Mouse (Mus musculus): Measurements from ENCODE around the gene Srp9. TPM values are rescaled to one million over a fixed set of nuclear protein-coding genes. Genes with fewer than 3 reads are reported as not detected.
A peak's percentile ranks its signal among the peaks of the same experiment; 100 is the strongest.

The Srp9 gene
- total and polyA plus RNA-seq, 2 experiments from 2014 or later = 65.0 to 147 TPM

GRCm38 (mm10) chr1:182096707-182097106 lies 27.8 kb upstream of the Srp9 start:
- H3K27me3 ChIP-seq (ENCODE audit: control insufficient read depth, insufficient read depth, low read length) = no peaks in the 10 kb centered on the region
- H3K27ac ChIP-seq (ENCODE audit: low read depth) = no peak overlapping the region
- WGBS = 83% methylated on average over 5 of the region's 5 CpGs
- H3K9me3 ChIP-seq (replicated peaks; ENCODE audit: control insufficient read depth, low read length) = no peaks in the 10 kb centered on the region
- no peak overlapping the region for H3K4me3 ChIP-seq (ENCODE audit: low read depth, low read length)
- DNase-seq (ENCODE audit: low spot score) = no peak
- H3K9ac ChIP-seq (replicated peaks; ENCODE audit: low read depth, low read length) = no peak overlapping the region
- peaks cover 15% of the 10 kb centered on the region for H3K4me1 ChIP-seq (ENCODE audit: control insufficient read depth, insufficient read depth)
- H3K4me2 ChIP-seq (ENCODE audit: low read depth, low read length) = no peak overlapping the region
- H3K36me3 ChIP-seq (replicated peaks; ENCODE audit: control insufficient read depth, insufficient read depth, low read length) = no peaks in the 10 kb centered on the region
- no peak for TF ChIP-seq CTCF (IDR thresholded peaks at IDR 0.05; ENCODE audit: low read depth)
- no peak for TF ChIP-seq EP300 (IDR thresholded peaks at IDR 0.05; ENCODE audit: low read depth)
- ATAC-seq (ENCODE audit: insufficient read depth, low read depth) = no peak

- 33% methylated on average over 5 of the region's 5 CpGs for WGBS
- Histone ChIP-seq H3K36me3 (replicated peaks; ENCODE audit: control insufficient read depth, insufficient read depth, low read length) (no peaks in the 10 kb centered on the region), H3K4me2 (ENCODE audit: low read depth, low read length) (no peak overlapping the region), H3K4me3 (ENCODE audit: low read depth, low read length) (no peak overlapping the region), H3K9ac (replicated peaks; ENCODE audit: low read depth, low read length) (no peak overlapping the region), H3K4me1 (ENCODE audit: control insufficient read depth, insufficient read depth) (peaks cover 25% of the 10 kb centered on the region), H3K27ac (ENCODE audit: low read depth) (no peak overlapping the region), H3K9me3 (replicated peaks; ENCODE audit: control insufficient read depth, low read length) (no peaks in the 10 kb centered on the region), H3K27me3 (ENCODE audit: control insufficient read depth, insufficient read depth, low read length) (no peaks in the 10 kb centered on the region)
- DNase-seq (ENCODE audit: low spot score) (no peak), ATAC-seq (ENCODE audit: insufficient read depth, low read depth) (no peak)
- no peak for TF ChIP-seq EP300 (IDR thresholded peaks at IDR 0.05; ENCODE audit: low read depth)
- no peak for TF ChIP-seq CTCF (IDR thresholded peaks at IDR 0.05; ENCODE audit: low read depth)
These were observed 25.5 kb upstream of the Srp9 start for GRCm38 (mm10) chr1:182099062-182099461.

- TF ChIP-seq EP300 (IDR thresholded peaks at IDR 0.05; ENCODE audit: low read depth) (no peak), CTCF (IDR thresholded peaks at IDR 0.05; ENCODE audit: low read depth) (no peak)
- peaks cover 17% of the 10 kb centered on the region for H3K4me1 ChIP-seq (ENCODE audit: control insufficient read depth, insufficient read depth)
- no peak overlapping the region for H3K9ac ChIP-seq (replicated peaks; ENCODE audit: low read depth, low read length)
- H3K9me3 ChIP-seq (replicated peaks; ENCODE audit: control insufficient read depth, low read length) = no peaks in the 10 kb centered on the region
- no peaks in the 10 kb centered on the region for H3K36me3 ChIP-seq (replicated peaks; ENCODE audit: control insufficient read depth, insufficient read depth, low read length)
- no peak overlapping the region for H3K27ac ChIP-seq (ENCODE audit: low read depth)
- DNase-seq (ENCODE audit: low spot score) (no peak), ATAC-seq (ENCODE audit: insufficient read depth, low read depth) (no peak)
- H3K4me2 ChIP-seq (ENCODE audit: low read depth, low read length) = no peak overlapping the region
- H3K27me3 ChIP-seq (ENCODE audit: control insufficient read depth, insufficient read depth, low read length) = no peaks in the 10 kb centered on the region
- 59% methylated on average over 3 of the region's 3 CpGs for WGBS
- no peak overlapping the region for H3K4me3 ChIP-seq (ENCODE audit: low read depth, low read length)
These were observed 24.1 kb upstream of the Srp9 start for GRCm38 (mm10) chr1:182100403-182100802.

GRCm38 (mm10) chr1:182101468-182101867 lies 23.1 kb upstream of the Srp9 start:
- WGBS = 72% methylated on average over 4 of the region's 4 CpGs
- Histone ChIP-seq H3K27me3 (ENCODE audit: control insufficient read depth, insufficient read depth, low read length) (no peaks in the 10 kb centered on the region), H3K9ac (replicated peaks; ENCODE audit: low read depth, low read length) (no peak overlapping the region; the same call in 1 of the 2 replicates), H3K27ac (ENCODE audit: low read depth) (no peak overlapping the region), H3K4me1 (ENCODE audit: control insufficient read depth, insufficient read depth) (peaks cover 15% of the 10 kb centered on the region), H3K4me2 (ENCODE audit: low read depth, low read length) (no peak overlapping the region), H3K36me3 (replicated peaks; ENCODE audit: control insufficient read depth, insufficient read depth, low read length) (no peaks in the 10 kb centered on the region), H3K9me3 (replicated peaks; ENCODE audit: control insufficient read depth, low read length) (no peaks in the 10 kb centered on the region), H3K4me3 (ENCODE audit: low read depth, low read length) (no peak overlapping the region)
- ATAC-seq (ENCODE audit: insufficient read depth, low read depth) = no peak
- no peak for DNase-seq (ENCODE audit: low spot score)
- TF ChIP-seq EP300 (IDR thresholded peaks at IDR 0.05; ENCODE audit: low read depth) (no peak), CTCF (IDR thresholded peaks at IDR 0.05; ENCODE audit: low read depth) (no peak)

- Histone ChIP-seq H3K27me3 (ENCODE audit: control insufficient read depth, insufficient read depth, low read length) (no peaks in the 10 kb centered on the region), H3K9me3 (replicated peaks; ENCODE audit: control insufficient read depth, low read length) (no peaks in the 10 kb centered on the region), H3K4me2 (ENCODE audit: low read depth, low read length) (no peak overlapping the region), H3K36me3 (replicated peaks; ENCODE audit: control insufficient read depth, insufficient read depth, low read length) (no peaks in the 10 kb centered on the region), H3K4me1 (ENCODE audit: control insufficient read depth, insufficient read depth) (peaks cover 15% of the 10 kb centered on the region), H3K27ac (ENCODE audit: low read depth) (no peak overlapping the region), H3K9ac (replicated peaks; ENCODE audit: low read depth, low read length) (no peak overlapping the region), H3K4me3 (ENCODE audit: low read depth, low read length) (no peak overlapping the region)
- no peak for DNase-seq (ENCODE audit: low spot score)
- ATAC-seq (ENCODE audit: insufficient read depth, low read depth) = no peak
- TF ChIP-seq EP300 (IDR thresholded peaks at IDR 0.05; ENCODE audit: low read depth) = no peak
- TF ChIP-seq CTCF (IDR thresholded peaks at IDR 0.05; ENCODE audit: low read depth) = no peak
These were observed 21.8 kb upstream of the Srp9 start for GRCm38 (mm10) chr1:182102706-182103105.

GRCm38 (mm10) chr1:182103436-182103835 lies 21.1 kb upstream of the Srp9 start:
- TF ChIP-seq CTCF (IDR thresholded peaks at IDR 0.05; ENCODE audit: low read depth) (no peak), EP300 (IDR thresholded peaks at IDR 0.05; ENCODE audit: low read depth) (no peak)
- Histone ChIP-seq H3K9ac (replicated peaks; ENCODE audit: low read depth, low read length) (no peak overlapping the region), H3K27me3 (ENCODE audit: control insufficient read depth, insufficient read depth, low read length) (no peaks in the 10 kb centered on the region), H3K4me1 (ENCODE audit: control insufficient read depth, insufficient read depth) (peaks cover 15% of the 10 kb centered on the region), H3K36me3 (replicated peaks; ENCODE audit: control insufficient read depth, insufficient read depth, low read length) (no peaks in the 10 kb centered on the region), H3K4me2 (ENCODE audit: low read depth, low read length) (no peak overlapping the region), H3K27ac (ENCODE audit: low read depth) (no peak overlapping the region), H3K9me3 (replicated peaks; ENCODE audit: control insufficient read depth, low read length) (no peaks in the 10 kb centered on the region), H3K4me3 (ENCODE audit: low read depth, low read length) (no peak overlapping the region)
- ATAC-seq (ENCODE audit: insufficient read depth, low read depth) = peak; percentile 34; the same call in 1 of the 2 replicates
- WGBS = 80% methylated on average over 11 of the region's 11 CpGs
- no peak for DNase-seq (ENCODE audit: low spot score)
